Mouse (Mus musculus): ENCODE measurements around the gene St3gal3.
A peak's percentile ranks its signal among the peaks of the same experiment; 100 is the strongest.

Gene St3gal3

GRCm38 (mm10) chr4:117906196-117906595 lies 228.5 kb downstream of the St3gal3 start:
- no peak for DNase-seq (ENCODE audit: low read depth, low spot score)
- no peaks in the 10 kb centered on the region for H3K27me3 ChIP-seq (ENCODE audit: control insufficient read depth, insufficient read depth, low read length, poor library complexity, severe bottlenecking)

DNA sequence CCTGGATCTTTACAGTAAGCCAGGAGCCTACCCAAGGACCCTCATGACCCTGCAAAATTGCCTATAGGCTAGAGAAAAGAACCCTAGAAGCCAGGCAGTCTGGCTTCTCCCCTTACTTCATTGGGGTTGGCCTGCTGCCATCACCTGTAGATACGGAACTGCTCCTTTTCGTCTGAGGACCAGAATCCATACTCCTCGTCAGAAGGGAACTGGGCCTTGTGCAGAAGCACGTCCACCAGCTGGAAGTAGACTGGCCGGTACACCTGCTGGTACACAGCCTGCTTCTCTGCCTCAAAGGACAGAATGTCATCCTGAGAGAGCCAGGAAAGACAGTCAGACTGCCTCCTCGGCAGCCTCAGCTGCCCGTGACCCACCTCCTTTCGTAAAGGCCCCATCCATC lies 230.0 kb downstream of the St3gal3 start:
- Histone ChIP-seq H3K36me3 (ENCODE audit: control insufficient read depth, insufficient read depth, low read length, poor library complexity, severe bottlenecking) (peaks cover 5% of the 10 kb centered on the region), H3K27me3 (ENCODE audit: control insufficient read depth, insufficient read depth, low read length, poor library complexity, severe bottlenecking) (no peaks in the 10 kb centered on the region)
- no peak for DNase-seq (ENCODE audit: low read depth, low spot score)

More at GRCm38 (mm10) chr4:117906196-117906595, 228.5 kb downstream of the St3gal3 start:
- peaks cover 4% of the 10 kb centered on the region for H3K36me3 ChIP-seq (ENCODE audit: control insufficient read depth, insufficient read depth, low read length, poor library complexity, severe bottlenecking)

DNA sequence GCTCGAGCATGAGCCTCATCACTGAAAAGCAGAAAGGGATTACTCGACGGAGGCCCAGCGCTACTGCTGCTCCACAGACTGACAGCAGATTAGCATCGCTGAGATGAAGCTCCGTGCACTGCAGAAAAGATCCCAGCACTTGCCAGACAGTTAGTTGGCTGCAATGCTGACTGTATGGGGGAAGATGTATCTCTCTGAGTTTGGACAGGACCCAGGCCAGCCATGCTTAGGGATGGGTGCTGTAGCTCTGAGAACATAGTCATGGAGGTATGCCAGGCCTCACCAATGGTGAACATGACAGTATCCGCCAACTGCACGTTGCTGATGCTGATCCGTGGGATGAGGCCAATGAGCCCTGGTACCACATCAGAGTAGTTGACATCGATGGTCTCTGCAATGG lies 230.6 kb downstream of the St3gal3 start:
- DNase-seq (ENCODE audit: low read depth, low spot score) = no peak
- Histone ChIP-seq H3K36me3 (ENCODE audit: control insufficient read depth, insufficient read depth, low read length, poor library complexity, severe bottlenecking) (peaks cover 5% of the 10 kb centered on the region), H3K27me3 (ENCODE audit: control insufficient read depth, insufficient read depth, low read length, poor library complexity, severe bottlenecking) (no peaks in the 10 kb centered on the region)

DNA sequence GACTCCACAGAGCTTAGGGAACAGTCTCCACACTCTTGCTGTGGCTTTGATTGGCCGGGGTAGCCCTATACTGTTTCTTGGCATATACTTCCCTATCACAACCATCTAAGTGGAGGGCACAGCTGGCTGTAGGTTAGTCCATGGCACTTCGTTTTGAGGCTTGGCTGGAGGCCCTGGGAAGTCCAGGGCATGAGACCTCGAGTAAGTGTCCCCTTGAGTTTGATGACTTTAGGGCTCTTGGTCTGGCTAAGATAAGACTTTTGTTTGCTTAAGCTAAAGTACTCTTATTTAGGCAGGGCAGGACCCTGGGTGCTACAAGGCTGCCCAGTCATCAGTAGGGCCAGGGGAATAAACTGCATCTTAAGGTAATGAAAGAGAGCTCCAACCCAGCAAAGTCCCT lies 236.6 kb downstream of the St3gal3 start:
- peaks cover 5% of the 10 kb centered on the region for H3K36me3 ChIP-seq (ENCODE audit: control insufficient read depth, insufficient read depth, low read length, poor library complexity, severe bottlenecking)
- H3K27me3 ChIP-seq (ENCODE audit: control insufficient read depth, insufficient read depth, low read length, poor library complexity, severe bottlenecking) = no peaks in the 10 kb centered on the region
- no peak for DNase-seq (ENCODE audit: low read depth, low spot score)

- no peak for DNase-seq (ENCODE audit: low read depth, low spot score)
- Histone ChIP-seq H3K36me3 (ENCODE audit: control insufficient read depth, insufficient read depth, low read length, poor library complexity, severe bottlenecking) (no peaks in the 10 kb centered on the region; the same call in none of the 2 replicates), H3K27me3 (ENCODE audit: control insufficient read depth, insufficient read depth, low read length, poor library complexity, severe bottlenecking) (no peaks in the 10 kb centered on the region)
Observed at GRCm38 (mm10) chr4:117896031-117896430, 238.7 kb downstream of the St3gal3 start.

DNA sequence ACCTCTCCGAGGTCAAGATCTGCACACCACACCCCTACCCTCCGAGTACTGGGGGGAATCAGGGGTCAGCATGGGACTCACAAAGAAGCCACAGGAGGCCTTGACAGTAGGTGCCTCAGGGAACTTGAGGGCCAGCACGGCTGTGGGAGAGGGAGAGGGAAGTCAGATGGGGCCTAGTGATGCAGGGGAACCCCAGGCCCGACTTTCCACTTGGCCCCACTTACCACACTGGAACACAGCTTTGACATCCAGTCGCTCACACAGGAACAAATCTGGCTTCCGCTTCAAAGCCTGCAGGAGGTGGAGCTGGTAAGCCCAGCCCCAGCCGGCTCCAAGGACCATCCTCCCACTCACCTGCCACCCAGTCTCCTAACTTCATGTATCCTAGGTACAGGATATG lies 239.4 kb downstream of the St3gal3 start:
- DNase-seq (ENCODE audit: low read depth, low spot score) = no peak
- Histone ChIP-seq H3K36me3 (ENCODE audit: control insufficient read depth, insufficient read depth, low read length, poor library complexity, severe bottlenecking) (no peaks in the 10 kb centered on the region; the same call in none of the 2 replicates), H3K27me3 (ENCODE audit: control insufficient read depth, insufficient read depth, low read length, poor library complexity, severe bottlenecking) (no peaks in the 10 kb centered on the region)

DNA sequence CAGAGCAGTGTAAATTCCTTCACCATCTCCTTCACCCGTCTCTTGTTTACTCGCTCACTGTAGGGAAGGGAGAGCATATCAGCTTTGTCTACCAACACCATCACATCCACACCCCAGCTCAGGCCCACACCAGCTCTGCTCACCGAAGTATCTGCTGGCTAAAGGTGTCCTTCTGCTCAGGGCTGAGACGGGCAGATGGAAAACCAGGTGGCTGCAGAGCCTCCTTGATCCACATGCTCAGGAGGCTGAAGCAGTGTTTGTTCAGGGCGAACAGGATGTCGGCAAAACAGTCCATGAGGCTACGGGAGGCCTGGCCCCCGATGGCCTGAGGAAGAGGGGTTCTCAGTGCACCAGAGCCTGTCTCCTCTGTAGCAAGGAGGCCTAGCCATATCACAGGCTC lies 240.1 kb downstream of the St3gal3 start:
- DNase-seq (ENCODE audit: low read depth, low spot score) = no peak
- Histone ChIP-seq H3K27me3 (ENCODE audit: control insufficient read depth, insufficient read depth, low read length, poor library complexity, severe bottlenecking) (no peaks in the 10 kb centered on the region), H3K36me3 (ENCODE audit: control insufficient read depth, insufficient read depth, low read length, poor library complexity, severe bottlenecking) (no peaks in the 10 kb centered on the region; the same call in none of the 2 replicates)

DNA sequence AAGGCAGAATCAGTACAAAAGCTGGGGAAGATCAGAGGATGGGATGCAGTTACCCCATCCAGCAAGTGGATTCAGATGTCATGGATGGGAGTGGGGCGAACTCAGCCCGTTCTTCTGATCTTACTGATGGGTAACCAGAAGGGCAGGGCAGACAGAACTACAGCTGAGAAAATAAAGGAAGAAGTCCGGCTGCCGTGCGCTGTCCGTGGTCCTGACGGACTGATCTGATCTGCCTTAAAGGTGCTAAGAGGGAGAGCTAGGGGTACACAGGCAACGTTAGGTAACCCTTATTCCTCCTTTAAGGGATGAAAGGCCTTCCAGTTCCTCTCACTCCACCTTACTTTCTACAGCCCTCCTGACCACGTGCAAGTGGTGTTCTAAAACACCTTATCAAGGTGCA lies 241.3 kb downstream of the St3gal3 start:
- Histone ChIP-seq H3K36me3 (ENCODE audit: control insufficient read depth, insufficient read depth, low read length, poor library complexity, severe bottlenecking) (no peaks in the 10 kb centered on the region; the same call in none of the 2 replicates), H3K27me3 (ENCODE audit: control insufficient read depth, insufficient read depth, low read length, poor library complexity, severe bottlenecking) (no peaks in the 10 kb centered on the region)
- peak; percentile 80 for DNase-seq (ENCODE audit: low read depth, low spot score)

- no peaks in the 10 kb centered on the region for H3K27me3 ChIP-seq (ENCODE audit: control insufficient read depth, insufficient read depth, low read length, poor library complexity, severe bottlenecking)
- peak; percentile 88 for DNase-seq (ENCODE audit: low read depth, low spot score)
Observed at GRCm38 (mm10) chr4:117891738-117892161, 243.0 kb downstream of the St3gal3 start, which contains the start of gene Dph2. TSS of gene Dph2 (minus strand) at chr4:117892032.

DNA sequence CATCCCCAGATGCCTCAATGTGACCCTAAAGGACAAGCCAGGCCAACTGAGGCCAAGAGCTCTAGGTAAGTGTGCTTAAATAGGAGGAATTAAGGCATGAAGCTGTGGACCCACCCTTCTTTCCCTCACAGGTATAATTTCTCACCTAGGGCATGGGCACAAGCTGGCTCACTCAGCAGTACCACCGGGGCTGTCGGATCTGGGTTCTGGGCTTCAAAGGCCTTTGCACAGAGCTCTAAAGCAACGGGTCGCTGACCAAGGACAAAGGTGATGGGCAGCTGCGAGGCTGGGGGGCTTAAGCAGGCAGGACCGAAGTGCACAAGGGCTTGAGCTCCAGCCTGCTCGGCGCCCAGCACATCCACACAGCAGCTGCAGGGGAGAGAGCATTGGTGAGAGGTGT lies 244.0 kb downstream of the St3gal3 start:
- DNase-seq (ENCODE audit: low read depth, low spot score) = no peak
- H3K36me3 ChIP-seq (ENCODE audit: control insufficient read depth, insufficient read depth, low read length, poor library complexity, severe bottlenecking) = no peaks in the 10 kb centered on the region; the same call in none of the 2 replicates
- no peaks in the 10 kb centered on the region for H3K27me3 ChIP-seq (ENCODE audit: control insufficient read depth, insufficient read depth, low read length, poor library complexity, severe bottlenecking)

More at GRCm38 (mm10) chr4:117891738-117892161, 243.0 kb downstream of the St3gal3 start, which contains the start of gene Dph2:
- no peaks in the 10 kb centered on the region; the same call in none of the 2 replicates for H3K36me3 ChIP-seq (ENCODE audit: control insufficient read depth, insufficient read depth, low read length, poor library complexity, severe bottlenecking)

DNA sequence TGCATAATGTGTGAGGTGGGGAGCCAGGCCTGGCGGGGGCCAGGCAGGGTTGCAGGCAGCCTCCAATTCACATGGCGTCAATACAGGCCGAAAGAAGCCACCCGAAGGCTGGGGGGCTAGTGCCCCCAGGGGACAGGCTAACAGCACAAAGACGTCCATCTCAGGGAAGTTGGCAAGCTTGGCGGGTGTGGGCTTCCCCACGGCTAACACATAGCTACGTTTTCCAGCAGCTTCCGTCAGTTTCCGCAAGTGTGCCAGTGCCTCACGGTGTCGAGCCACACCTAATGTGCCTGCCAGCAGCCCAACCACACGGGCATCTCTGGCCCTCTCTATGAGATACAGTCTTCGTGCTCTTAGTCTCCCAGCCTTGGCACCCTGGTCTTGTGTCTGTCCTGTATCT lies 244.7 kb downstream of the St3gal3 start:
- Histone ChIP-seq H3K36me3 (ENCODE audit: control insufficient read depth, insufficient read depth, low read length, poor library complexity, severe bottlenecking) (peaks cover 2% of the 10 kb centered on the region), H3K27me3 (ENCODE audit: control insufficient read depth, insufficient read depth, low read length, poor library complexity, severe bottlenecking) (no peaks in the 10 kb centered on the region)
- DNase-seq (ENCODE audit: low read depth, low spot score) = no peak

GRCm38 (mm10) chr4:117889471-117889870 lies 245.2 kb downstream of the St3gal3 start:
- DNase-seq (ENCODE audit: low read depth, low spot score) = no peak
- Histone ChIP-seq H3K36me3 (ENCODE audit: control insufficient read depth, insufficient read depth, low read length, poor library complexity, severe bottlenecking) (peaks cover 3% of the 10 kb centered on the region), H3K27me3 (ENCODE audit: control insufficient read depth, insufficient read depth, low read length, poor library complexity, severe bottlenecking) (no peaks in the 10 kb centered on the region)

GRCm38 (mm10) chr4:117887920-117888319 lies 246.8 kb downstream of the St3gal3 start:
- H3K36me3 ChIP-seq (ENCODE audit: control insufficient read depth, insufficient read depth, low read length, poor library complexity, severe bottlenecking) = peaks cover 7% of the 10 kb centered on the region

DNA sequence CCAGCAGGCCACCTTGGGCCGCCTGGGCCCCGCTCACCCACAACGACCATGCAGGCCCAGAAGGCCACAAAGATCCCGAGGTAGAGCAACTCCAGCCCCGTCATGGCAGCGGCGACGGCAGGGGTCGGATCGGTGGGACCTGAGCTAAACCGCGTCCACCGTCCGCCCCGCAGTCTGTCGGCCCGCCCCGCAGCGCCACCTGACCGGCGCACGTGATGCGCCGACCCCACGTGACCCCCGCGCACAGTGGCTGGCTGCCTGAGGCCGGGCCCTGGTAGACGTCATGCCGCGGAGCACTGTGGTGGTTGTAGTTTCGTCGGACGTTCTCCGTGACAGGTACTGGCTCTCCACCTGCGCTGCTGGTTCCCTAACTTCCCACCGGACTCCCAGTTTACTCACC lies 247.6 kb downstream of the St3gal3 start, which contains the start of gene Atp6v0b:
Gene Atp6v0b (minus strand): TSS at position 201 of the 400 bp plus-strand sequence.
- Histone ChIP-seq H3K36me3 (ENCODE audit: control insufficient read depth, insufficient read depth, low read length, poor library complexity, severe bottlenecking) (peaks cover 7% of the 10 kb centered on the region), H3K27me3 (ENCODE audit: control insufficient read depth, insufficient read depth, low read length, poor library complexity, severe bottlenecking) (no peaks in the 10 kb centered on the region)
- DNase-seq (ENCODE audit: low read depth, low spot score) = peak; percentile 94

More at GRCm38 (mm10) chr4:117887920-117888319, 246.8 kb downstream of the St3gal3 start:
- DNase-seq (ENCODE audit: low read depth, low spot score) = no peak
- no peaks in the 10 kb centered on the region for H3K27me3 ChIP-seq (ENCODE audit: control insufficient read depth, insufficient read depth, low read length, poor library complexity, severe bottlenecking)

- peak; percentile 60 for DNase-seq (ENCODE audit: low read depth, low spot score)
Observed at GRCm38 (mm10) chr4:117886644-117887043, 248.1 kb downstream of the St3gal3 start.

DNA sequence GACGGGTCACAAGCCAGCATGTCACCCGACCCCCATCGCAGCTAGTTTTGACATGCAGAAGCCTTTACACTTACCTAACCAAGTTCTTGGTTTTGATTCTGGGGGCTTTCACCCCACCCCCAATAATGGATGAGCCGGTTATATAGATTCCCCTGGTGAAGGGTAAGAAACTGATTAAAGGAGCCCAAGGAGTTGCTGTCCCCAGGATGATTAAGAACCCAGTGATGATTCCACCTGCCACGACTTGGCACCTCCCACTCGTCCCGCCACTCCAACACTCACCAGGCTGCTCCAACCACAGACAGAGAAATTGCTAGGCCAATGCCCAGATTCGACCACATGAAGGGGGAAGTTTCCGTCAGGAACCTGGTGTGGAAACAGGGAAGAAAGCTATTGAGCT lies 248.7 kb downstream of the St3gal3 start:
- H3K27me3 ChIP-seq (ENCODE audit: control insufficient read depth, insufficient read depth, low read length, poor library complexity, severe bottlenecking) = no peaks in the 10 kb centered on the region
- DNase-seq (ENCODE audit: low read depth, low spot score) = no peak
- peaks cover 7% of the 10 kb centered on the region for H3K36me3 ChIP-seq (ENCODE audit: control insufficient read depth, insufficient read depth, low read length, poor library complexity, severe bottlenecking)

More at GRCm38 (mm10) chr4:117886644-117887043, 248.1 kb downstream of the St3gal3 start:
- peaks cover 7% of the 10 kb centered on the region for H3K36me3 ChIP-seq (ENCODE audit: control insufficient read depth, insufficient read depth, low read length, poor library complexity, severe bottlenecking)
- H3K27me3 ChIP-seq (ENCODE audit: control insufficient read depth, insufficient read depth, low read length, poor library complexity, severe bottlenecking) = no peaks in the 10 kb centered on the region
